Mouse (Mus musculus): ENCODE data around the gene R3hcc1l. TPM values are rescaled to one million over a fixed set of nuclear protein-coding genes. Genes with fewer than 3 reads are reported as not detected.

R3hcc1l gene
- polyA plus RNA-seq, 1 experiment, result 7.0 TPM

DNA sequence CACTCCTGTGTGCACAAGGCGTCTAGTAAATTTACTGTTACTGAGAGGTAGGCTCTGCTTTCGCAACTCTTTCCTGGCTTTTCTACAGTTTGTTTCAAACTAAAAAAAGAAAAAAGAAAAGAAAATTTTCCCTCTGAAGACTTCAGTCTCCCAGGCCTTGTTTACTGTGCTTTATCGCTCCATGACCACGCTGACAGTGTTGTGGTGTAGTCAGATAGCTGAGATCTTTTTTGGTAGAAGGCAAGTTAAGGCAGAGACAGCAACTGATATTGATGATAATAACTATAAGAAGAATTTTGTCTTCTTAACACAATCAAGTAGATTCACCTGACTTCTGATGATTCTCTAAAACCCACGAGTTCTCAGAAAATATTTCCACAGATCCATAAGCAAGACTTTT lies 65.1 kb downstream of the R3hcc1l start:
- Histone ChIP-seq H3K27me3 (ENCODE audit: control insufficient read depth, insufficient read depth, low read length) (no peaks in the 10 kb centered on the region), H3K4me1 (ENCODE audit: control insufficient read depth, insufficient read depth, low read length) (no peaks in the 10 kb centered on the region), H3K36me3 (ENCODE audit: control insufficient read depth, insufficient read depth, low read length) (peaks cover 3% of the 10 kb centered on the region), H3K27ac (ENCODE audit: control insufficient read depth, insufficient read depth, low read depth, low read length) (no peak overlapping the region), H3K4me3 (ENCODE audit: control insufficient read depth, low read depth, low read length) (no peak overlapping the region)
- TF ChIP-seq POLR2A (IDR thresholded peaks at IDR 0.05; ENCODE audit: control insufficient read depth, low read depth, low read length) (no peak), CTCF (IDR thresholded peaks at IDR 0.05; ENCODE audit: control insufficient read depth, insufficient read depth, insufficient replicate concordance, low read depth, low read length) (no peak)

GRCm38 (mm10) chr19:42584188-42584587 lies 65.6 kb downstream of the R3hcc1l start:
- Histone ChIP-seq H3K36me3 (ENCODE audit: control insufficient read depth, insufficient read depth, low read length) (peaks cover 3% of the 10 kb centered on the region), H3K27ac (ENCODE audit: control insufficient read depth, insufficient read depth, low read depth, low read length) (no peak overlapping the region), H3K27me3 (ENCODE audit: control insufficient read depth, insufficient read depth, low read length) (no peaks in the 10 kb centered on the region), H3K4me1 (ENCODE audit: control insufficient read depth, insufficient read depth, low read length) (no peaks in the 10 kb centered on the region), H3K4me3 (ENCODE audit: control insufficient read depth, low read depth, low read length) (no peak overlapping the region)
- no peak for TF ChIP-seq CTCF (IDR thresholded peaks at IDR 0.05; ENCODE audit: control insufficient read depth, insufficient read depth, insufficient replicate concordance, low read depth, low read length)
- TF ChIP-seq POLR2A (IDR thresholded peaks at IDR 0.05; ENCODE audit: control insufficient read depth, low read depth, low read length), result no peak

DNA sequence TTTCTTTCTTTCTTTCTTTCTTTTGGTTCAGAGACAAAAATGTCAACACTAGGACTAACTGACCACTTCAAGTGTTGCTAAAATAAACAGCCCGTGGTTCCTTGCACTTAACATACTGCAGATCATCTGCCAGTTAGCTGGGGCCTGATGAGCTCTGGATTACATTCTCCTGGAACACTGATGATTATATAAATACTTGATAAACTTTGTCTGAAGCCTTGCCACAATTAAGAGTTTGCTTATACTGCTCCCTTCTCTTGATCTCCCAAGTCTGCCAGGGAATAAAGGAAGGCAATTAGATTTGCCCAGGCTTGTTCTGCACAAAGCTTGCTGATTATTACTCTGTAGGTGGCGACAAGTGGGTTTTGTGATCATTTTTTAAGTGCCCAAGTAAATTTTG lies 69.1 kb downstream of the R3hcc1l start:
- TF ChIP-seq CTCF (IDR thresholded peaks at IDR 0.05; ENCODE audit: control insufficient read depth, insufficient read depth, insufficient replicate concordance, low read depth, low read length), result no peak
- TF ChIP-seq POLR2A (IDR thresholded peaks at IDR 0.05; ENCODE audit: control insufficient read depth, low read depth, low read length), result no peak
- Histone ChIP-seq H3K27ac (ENCODE audit: control insufficient read depth, insufficient read depth, low read depth, low read length) (no peak overlapping the region), H3K27me3 (ENCODE audit: control insufficient read depth, insufficient read depth, low read length) (no peaks in the 10 kb centered on the region), H3K4me3 (ENCODE audit: control insufficient read depth, low read depth, low read length) (no peak overlapping the region), H3K36me3 (ENCODE audit: control insufficient read depth, insufficient read depth, low read length) (peaks cover 2% of the 10 kb centered on the region), H3K4me1 (ENCODE audit: control insufficient read depth, insufficient read depth, low read length) (no peaks in the 10 kb centered on the region)

DNA sequence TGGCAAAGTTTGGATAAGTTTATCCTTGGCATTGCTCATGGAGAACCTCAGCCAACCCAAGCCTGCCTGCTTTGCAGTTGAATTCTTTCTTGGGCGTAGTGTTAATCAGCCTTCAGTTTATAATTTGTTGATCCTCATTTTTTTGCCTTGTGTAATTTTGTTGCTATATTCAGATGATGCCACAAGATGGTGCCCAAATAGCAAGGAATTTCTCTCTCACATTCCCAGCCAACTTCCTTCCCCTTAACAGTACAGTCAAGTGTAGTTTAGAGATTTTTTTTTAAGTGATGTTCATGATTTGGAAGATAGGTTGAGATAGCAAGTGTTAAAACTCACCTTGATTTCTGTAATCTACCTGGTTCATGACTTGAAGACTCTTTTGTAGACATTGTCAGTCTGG lies 70.7 kb downstream of the R3hcc1l start:
- no peak overlapping the region for H3K27ac ChIP-seq (ENCODE audit: control insufficient read depth, insufficient read depth, low read depth, low read length)

GRCm38 (mm10) chr19:42591534-42591933 lies 73.0 kb downstream of the R3hcc1l start:
- no peaks in the 10 kb centered on the region for H3K4me1 ChIP-seq (ENCODE audit: control insufficient read depth, insufficient read depth, low read length)
- no peaks in the 10 kb centered on the region; the same call in 1 of the 2 replicates for H3K36me3 ChIP-seq (ENCODE audit: control insufficient read depth, insufficient read depth, low read length)
- H3K4me3 ChIP-seq (ENCODE audit: control insufficient read depth, low read depth, low read length), result no peak overlapping the region
- TF ChIP-seq CTCF (IDR thresholded peaks at IDR 0.05; ENCODE audit: control insufficient read depth, insufficient read depth, insufficient replicate concordance, low read depth, low read length) (no peak), POLR2A (IDR thresholded peaks at IDR 0.05; ENCODE audit: control insufficient read depth, low read depth, low read length) (no peak)
- H3K27ac ChIP-seq (ENCODE audit: control insufficient read depth, insufficient read depth, low read depth, low read length), result no peak overlapping the region
- H3K27me3 ChIP-seq (ENCODE audit: control insufficient read depth, insufficient read depth, low read length), result no peaks in the 10 kb centered on the region

More for the DNA sequence above, 70.7 kb downstream of the R3hcc1l start:
- Histone ChIP-seq H3K36me3 (ENCODE audit: control insufficient read depth, insufficient read depth, low read length) (no peaks in the 10 kb centered on the region; the same call in 1 of the 2 replicates), H3K4me1 (ENCODE audit: control insufficient read depth, insufficient read depth, low read length) (no peaks in the 10 kb centered on the region), H3K4me3 (ENCODE audit: control insufficient read depth, low read depth, low read length) (no peak overlapping the region), H3K27me3 (ENCODE audit: control insufficient read depth, insufficient read depth, low read length) (no peaks in the 10 kb centered on the region)
- TF ChIP-seq POLR2A (IDR thresholded peaks at IDR 0.05; ENCODE audit: control insufficient read depth, low read depth, low read length) (no peak), CTCF (IDR thresholded peaks at IDR 0.05; ENCODE audit: control insufficient read depth, insufficient read depth, insufficient replicate concordance, low read depth, low read length) (no peak)

GRCm38 (mm10) chr19:42593456-42593855 lies 74.9 kb downstream of the R3hcc1l start:
- Histone ChIP-seq H3K4me1 (ENCODE audit: control insufficient read depth, insufficient read depth, low read length) (no peaks in the 10 kb centered on the region), H3K36me3 (ENCODE audit: control insufficient read depth, insufficient read depth, low read length) (no peaks in the 10 kb centered on the region; the same call in 1 of the 2 replicates), H3K27me3 (ENCODE audit: control insufficient read depth, insufficient read depth, low read length) (no peaks in the 10 kb centered on the region), H3K27ac (ENCODE audit: control insufficient read depth, insufficient read depth, low read depth, low read length) (no peak overlapping the region), H3K4me3 (ENCODE audit: control insufficient read depth, low read depth, low read length) (no peak overlapping the region)
- TF ChIP-seq POLR2A (IDR thresholded peaks at IDR 0.05; ENCODE audit: control insufficient read depth, low read depth, low read length), result no peak
- no peak for TF ChIP-seq CTCF (IDR thresholded peaks at IDR 0.05; ENCODE audit: control insufficient read depth, insufficient read depth, insufficient replicate concordance, low read depth, low read length)

GRCm38 (mm10) chr19:42595066-42595465 lies 76.5 kb downstream of the R3hcc1l start:
- Histone ChIP-seq H3K36me3 (ENCODE audit: control insufficient read depth, insufficient read depth, low read length) (no peaks in the 10 kb centered on the region; the same call in 1 of the 2 replicates), H3K27ac (ENCODE audit: control insufficient read depth, insufficient read depth, low read depth, low read length) (no peak overlapping the region), H3K27me3 (ENCODE audit: control insufficient read depth, insufficient read depth, low read length) (no peaks in the 10 kb centered on the region), H3K4me1 (ENCODE audit: control insufficient read depth, insufficient read depth, low read length) (no peaks in the 10 kb centered on the region), H3K4me3 (ENCODE audit: control insufficient read depth, low read depth, low read length) (no peak overlapping the region)
- no peak for TF ChIP-seq POLR2A (IDR thresholded peaks at IDR 0.05; ENCODE audit: control insufficient read depth, low read depth, low read length)

DNA sequence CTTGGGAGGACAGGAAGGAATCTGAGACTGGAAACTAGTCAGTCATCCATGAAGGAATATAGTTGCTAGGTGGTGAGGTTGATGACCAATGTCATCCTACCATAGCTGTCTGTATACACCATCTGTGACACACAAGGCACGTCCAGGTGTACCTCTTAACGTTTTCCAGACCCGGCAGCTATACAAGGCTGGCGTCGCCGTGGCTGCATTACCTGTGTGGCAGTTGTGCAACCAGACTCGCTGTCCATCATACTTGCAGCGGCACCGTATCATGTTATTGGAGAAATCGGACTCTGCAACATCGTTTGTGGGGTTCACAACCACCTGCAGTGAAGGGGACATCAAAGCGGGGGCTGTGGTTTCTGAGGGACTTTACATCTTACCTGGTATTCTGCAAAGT lies 78.7 kb downstream of the R3hcc1l start:
- Histone ChIP-seq H3K36me3 (ENCODE audit: control insufficient read depth, insufficient read depth, low read length) (no peaks in the 10 kb centered on the region; the same call in 1 of the 2 replicates), H3K4me1 (ENCODE audit: control insufficient read depth, insufficient read depth, low read length) (no peaks in the 10 kb centered on the region), H3K27ac (ENCODE audit: control insufficient read depth, insufficient read depth, low read depth, low read length) (no peak overlapping the region), H3K27me3 (ENCODE audit: control insufficient read depth, insufficient read depth, low read length) (no peaks in the 10 kb centered on the region), H3K4me3 (ENCODE audit: control insufficient read depth, low read depth, low read length) (no peak overlapping the region)
- TF ChIP-seq CTCF (IDR thresholded peaks at IDR 0.05; ENCODE audit: control insufficient read depth, insufficient read depth, insufficient replicate concordance, low read depth, low read length) (no peak), POLR2A (IDR thresholded peaks at IDR 0.05; ENCODE audit: control insufficient read depth, low read depth, low read length) (no peak)

All from testis, adult 2 months (tissue).